Mouse (Mus musculus): ENCODE data around the gene AK157302. TPM values are rescaled to one million over a fixed set of nuclear protein-coding genes. Genes with fewer than 3 reads are reported as not detected.

Gene AK157302
- polyA plus RNA-seq, 1 experiment from 2014 or later = 0.42 TPM

MicroRNAs encoded within 50 kb of the gene (microRNA counts, 519-probe panel; counts per million panel counts)
- 2,600 counts per million, percentile 55 among the panel's probes with 10 or more counts for microRNA mmu-miR-1896

Small RNAs within 50 kb of the gene (microRNA-seq; reads per million reads assigned to microRNA genes)
- not detected for gene Mir1896

Other genes starting within 250 kb of the AK157302 start
- gene Gpx5, start 202.5 kb upstream of the AK157302 start, polyA plus RNA-seq (2015; fragmentation: Nextera tagmentation; extraction: Ambion mirVana) = not detected in 2 replicates
- gene Gpx6, start 183.1 kb upstream of the AK157302 start, polyA plus RNA-seq (2015; fragmentation: Nextera tagmentation; extraction: Ambion mirVana) = 5.2 and 6.1 TPM in 2 replicates
- not detected in 2 replicates for gene Olfr1367, start 148.3 kb upstream of the AK157302 start, polyA plus RNA-seq (2015; fragmentation: Nextera tagmentation; extraction: Ambion mirVana)
- 12.4 and 12.7 TPM in 2 replicates for gene Zscan12, start 132.4 kb upstream of the AK157302 start, polyA plus RNA-seq (2015; fragmentation: Nextera tagmentation; extraction: Ambion mirVana)
- 82.5 and 84.2 TPM in 2 replicates for gene Zkscan3, start 92.5 kb upstream of the AK157302 start, polyA plus RNA-seq (2015; fragmentation: Nextera tagmentation; extraction: Ambion mirVana)
- gene Pgbd1, start 54.2 kb upstream of the AK157302 start, polyA plus RNA-seq (2015; fragmentation: Nextera tagmentation; extraction: Ambion mirVana) = 3.6 and 3.9 TPM in 2 replicates
- gene Zscan26, start 41.5 kb upstream of the AK157302 start, polyA plus RNA-seq (2015; fragmentation: Nextera tagmentation; extraction: Ambion mirVana) = 32.6 and 37.0 TPM in 2 replicates
- gene Nkapl, start 26.7 kb upstream of the AK157302 start, polyA plus RNA-seq (2015; fragmentation: Nextera tagmentation; extraction: Ambion mirVana) = 2.0 and 2.9 TPM in 2 replicates
- 3.5 and 4.0 TPM in 2 replicates for gene Zkscan4, start 16.3 kb upstream of the AK157302 start, polyA plus RNA-seq (2015; fragmentation: Nextera tagmentation; extraction: Ambion mirVana)
- not detected in 2 replicates for gene Gm10065, start 15.8 kb upstream of the AK157302 start, polyA plus RNA-seq (2015; fragmentation: Nextera tagmentation; extraction: Ambion mirVana)
- 5.1 and 9.2 TPM in 2 replicates for gene Gm11273, start 6.2 kb downstream of the AK157302 start, polyA plus RNA-seq (2015; fragmentation: Nextera tagmentation; extraction: Ambion mirVana)
- 6.4 and 6.7 TPM in 2 replicates for gene Zkscan8, start 35.9 kb downstream of the AK157302 start, polyA plus RNA-seq (2015; fragmentation: Nextera tagmentation; extraction: Ambion mirVana)
- 0.13 and 0.21 TPM in 2 replicates for gene Olfr1366, start 47.6 kb downstream of the AK157302 start, polyA plus RNA-seq (2015; fragmentation: Nextera tagmentation; extraction: Ambion mirVana)
- gene Olfr1535, start 64.7 kb downstream of the AK157302 start, polyA plus RNA-seq (2015; fragmentation: Nextera tagmentation; extraction: Ambion mirVana) = not detected in 2 replicates
- not detected in 2 replicates for gene Olfr1364, start 86.5 kb downstream of the AK157302 start, polyA plus RNA-seq (2015; fragmentation: Nextera tagmentation; extraction: Ambion mirVana)
- not detected in 2 replicates for gene Olfr1362, start 118.8 kb downstream of the AK157302 start, polyA plus RNA-seq (2015; fragmentation: Nextera tagmentation; extraction: Ambion mirVana)
- not detected in 2 replicates for gene Olfr11, start 147.3 kb downstream of the AK157302 start, polyA plus RNA-seq (2015; fragmentation: Nextera tagmentation; extraction: Ambion mirVana)
- not detected in 2 replicates for gene Olfr1361, start 168.2 kb downstream of the AK157302 start, polyA plus RNA-seq (2015; fragmentation: Nextera tagmentation; extraction: Ambion mirVana)
- not detected in 2 replicates for gene Olfr1360, start 182.2 kb downstream of the AK157302 start, polyA plus RNA-seq (2015; fragmentation: Nextera tagmentation; extraction: Ambion mirVana)
- not detected in 2 replicates for gene Olfr1359, start 202.9 kb downstream of the AK157302 start, polyA plus RNA-seq (2015; fragmentation: Nextera tagmentation; extraction: Ambion mirVana)
- gene Hist1h2bl, start 220.9 kb downstream of the AK157302 start, polyA plus RNA-seq (2015; fragmentation: Nextera tagmentation; extraction: Ambion mirVana) = 1.6 and 4.5 TPM in 2 replicates
- gene Hist1h2ai, start 221.2 kb downstream of the AK157302 start, polyA plus RNA-seq (2015; fragmentation: Nextera tagmentation; extraction: Ambion mirVana) = 29.5 and 35.5 TPM in 2 replicates
- gene Hist1h3h, start 222.4 kb downstream of the AK157302 start, polyA plus RNA-seq (2015; fragmentation: Nextera tagmentation; extraction: Ambion mirVana) = 14.2 and 15.6 TPM in 2 replicates
- 4.6 and 5.2 TPM in 2 replicates for gene Hist1h2bm, start 226.8 kb downstream of the AK157302 start, polyA plus RNA-seq (2015; fragmentation: Nextera tagmentation; extraction: Ambion mirVana)
- gene Hist1h4j, start 239.8 kb downstream of the AK157302 start, polyA plus RNA-seq (2015; fragmentation: Nextera tagmentation; extraction: Ambion mirVana) = 0.91 and 1.9 TPM in 2 replicates